Mouse (Mus musculus) retina, postnatal 7 days (tissue): ENCODE measurements around the gene Zfp697.
"Not testable (repeated sequence)": the region's sequence is repeated elsewhere in the genome, so short reads cannot be mapped to it uniquely, and the experiment has no call there.

Experiments
- DNase-seq: peaks from one replicate; pipeline ENCODE4 v3.0.0-alpha.2; 2012; ENCODE audit warnings: low read depth, low spot score

The Zfp697 gene

GRCm38 (mm10) chr3:98368776-98369175, 13.5 kb upstream of the Zfp697 start:
- DNase-seq: no peak

GRCm38 (mm10) chr3:98374062-98374719, 8.1 kb upstream of the Zfp697 start:
- no peak for DNase-seq

DNA sequence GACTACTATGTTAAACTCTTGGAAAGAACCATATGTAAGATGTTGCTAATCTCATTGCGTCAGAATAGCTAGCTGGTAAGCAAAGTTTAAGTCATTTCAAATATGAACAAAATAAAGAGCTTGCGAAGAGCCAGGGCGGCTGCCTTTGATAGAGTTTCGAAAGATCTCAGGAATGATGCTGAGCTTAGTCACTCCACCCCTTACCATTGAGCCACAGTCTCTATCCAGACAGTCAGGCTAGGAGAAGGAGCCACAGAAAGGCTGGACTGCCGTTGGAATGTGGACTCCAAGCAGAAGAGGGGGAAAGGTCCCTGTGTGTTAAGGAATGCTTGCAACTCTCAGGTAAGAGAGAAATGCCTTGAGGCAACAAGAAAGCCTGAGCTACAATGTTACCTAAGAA, 7.3 kb upstream of the Zfp697 start:
- no peak for DNase-seq

DNA sequence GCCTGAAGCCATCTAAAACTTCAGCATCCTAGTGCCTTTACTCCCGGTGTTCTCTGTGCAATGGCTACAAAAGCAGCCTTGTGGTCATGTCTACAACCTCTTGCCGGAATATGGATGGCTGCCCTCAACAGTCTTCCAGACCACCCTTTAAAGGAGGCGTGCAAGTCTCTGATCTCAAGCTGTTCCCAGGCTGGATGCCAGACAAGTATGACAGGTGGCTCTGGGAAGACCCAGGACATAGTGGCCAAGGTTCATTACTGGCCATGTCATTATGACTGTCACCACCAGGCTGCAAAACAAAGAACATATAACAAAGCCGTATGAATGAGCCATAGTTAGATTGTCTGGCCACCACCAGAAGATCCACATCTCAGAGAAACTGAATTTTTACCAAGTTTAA, 4.0 kb upstream of the Zfp697 start:
- no peak for DNase-seq

DNA sequence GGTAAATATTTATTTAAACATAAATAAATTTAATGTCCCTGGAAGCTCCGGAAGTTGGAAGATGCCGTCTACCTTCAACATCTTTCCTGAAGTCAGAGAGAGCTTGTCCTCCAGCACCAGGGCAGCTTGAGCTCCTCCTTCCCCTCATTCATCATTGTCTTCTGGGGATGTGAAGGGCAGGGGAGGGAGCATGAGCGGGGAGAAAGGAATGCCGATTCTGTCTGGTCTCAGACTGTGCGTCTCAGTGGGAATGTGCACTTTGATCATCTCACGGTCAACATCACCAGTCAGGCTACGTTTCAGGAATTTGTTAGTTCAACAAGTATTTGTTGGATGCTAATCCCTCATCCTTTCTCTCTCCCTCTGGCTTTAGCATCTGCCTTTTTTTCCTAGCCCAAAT, 3.0 kb upstream of the Zfp697 start:
- no peak for DNase-seq

GRCm38 (mm10) chr3:98381677-98382245, 500 bp upstream of the Zfp697 start:
- peak; percentile 4 for DNase-seq

DNA sequence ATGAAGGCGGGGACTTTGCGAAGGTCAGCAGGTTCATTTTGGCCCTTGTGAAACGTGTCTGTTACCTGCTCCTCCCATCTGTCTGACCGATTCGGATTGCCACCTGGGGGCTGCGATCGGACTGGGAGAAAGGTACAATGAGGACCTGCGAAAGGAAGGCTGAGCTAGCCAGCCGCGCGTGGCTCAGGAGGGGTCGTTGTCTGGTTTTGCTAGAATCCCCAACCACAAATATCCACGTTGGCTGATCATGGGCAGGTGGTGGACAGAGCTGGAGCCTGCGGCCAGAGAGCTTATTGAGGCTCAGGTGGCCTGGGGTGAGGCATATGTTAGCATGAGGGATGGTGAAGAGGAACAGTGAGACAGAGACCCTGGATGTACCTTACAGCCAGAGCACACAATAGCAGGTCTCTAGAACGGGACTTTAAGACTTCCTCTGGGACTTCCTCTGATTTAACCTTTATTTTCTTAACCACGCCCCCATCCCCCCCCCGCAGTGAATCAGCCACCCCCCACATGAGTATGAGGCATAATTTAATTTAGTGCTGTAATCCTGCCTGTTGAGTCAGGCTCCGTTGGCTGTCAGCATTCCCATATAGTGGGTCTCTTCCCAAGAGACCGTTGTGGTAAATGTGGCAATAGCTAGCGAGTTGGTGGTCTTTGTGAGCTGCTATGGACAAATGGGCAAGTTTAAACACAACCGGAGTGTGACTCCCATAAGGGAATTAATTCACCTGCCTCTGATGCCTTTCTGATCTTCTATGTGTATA, 946 bp downstream of the Zfp697 start:
- no peak for DNase-seq

DNA sequence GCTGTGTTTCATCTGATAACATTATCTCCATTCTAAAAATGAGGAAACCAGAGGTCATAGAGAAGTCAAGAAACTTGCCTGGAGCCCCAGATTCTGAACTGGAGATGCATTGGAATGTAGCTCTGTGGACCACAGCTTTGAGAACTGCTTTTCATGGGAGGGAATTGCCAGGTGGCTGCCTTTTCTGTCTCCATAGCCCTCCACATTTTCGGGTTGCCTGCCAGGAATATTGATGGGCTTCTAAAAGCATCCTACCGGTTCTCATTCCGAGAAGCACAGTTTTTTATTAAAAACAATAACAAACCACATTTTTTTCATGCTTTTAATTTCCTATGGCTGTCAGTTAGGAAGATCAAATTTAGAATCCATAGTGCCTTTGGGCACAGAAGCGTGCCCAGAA, 4.8 kb downstream of the Zfp697 start:
- DNase-seq: no peak

- no peak for DNase-seq
Observed at GRCm38 (mm10) chr3:98387756-98388155, 5.5 kb downstream of the Zfp697 start.

GRCm38 (mm10) chr3:98389305-98389704, 7.0 kb downstream of the Zfp697 start:
- DNase-seq: no peak

GRCm38 (mm10) chr3:98404268-98404895, 22.1 kb downstream of the Zfp697 start:
- DNase-seq: not testable (repeated sequence)

DNA sequence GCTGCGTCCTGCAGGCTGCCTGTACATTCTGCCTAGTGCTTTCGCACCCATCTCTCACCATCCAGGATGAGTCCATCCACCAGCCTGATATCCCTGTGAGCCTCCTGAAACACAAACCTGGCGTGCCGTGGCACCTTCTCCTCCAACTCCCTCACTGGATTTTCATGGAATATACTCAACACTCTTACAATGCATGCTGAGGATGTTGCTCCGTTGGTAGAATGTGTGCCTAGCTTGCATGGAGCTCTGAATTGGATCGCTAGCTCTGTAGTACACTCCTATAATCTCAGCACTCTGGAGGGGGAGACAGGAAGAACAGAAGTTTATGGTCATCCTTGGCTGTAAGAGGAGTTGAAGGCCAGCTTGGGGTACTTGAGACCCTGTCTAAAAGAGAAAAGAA, 23.6 kb downstream of the Zfp697 start:
- DNase-seq: not testable (repeated sequence)

DNA sequence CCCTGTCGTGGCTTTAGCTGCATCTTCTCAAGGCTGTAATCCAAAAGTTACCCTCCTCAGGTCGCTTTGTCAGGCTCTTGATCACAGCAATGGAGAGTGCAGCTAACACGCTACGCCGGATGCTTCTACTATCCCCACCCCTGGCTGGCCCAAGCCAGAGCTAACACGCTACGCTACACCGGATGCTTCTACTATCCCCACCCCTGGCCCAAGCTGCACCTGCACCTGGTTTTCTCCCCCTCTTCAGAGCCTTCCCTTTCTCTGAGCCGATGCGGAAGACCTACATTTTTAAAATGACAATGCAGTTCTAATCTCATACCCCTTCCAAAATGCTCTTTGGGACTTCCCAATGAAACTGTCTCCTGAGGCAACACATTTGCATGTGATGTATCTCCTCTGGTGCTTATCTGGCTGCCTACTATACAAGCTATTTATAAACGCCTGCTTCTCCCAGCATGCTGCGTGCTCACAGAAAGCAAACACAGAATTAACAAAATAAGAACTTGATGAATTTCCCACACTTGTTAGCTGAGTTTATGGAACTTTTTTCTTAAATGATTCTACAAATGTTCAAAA, 24.4 kb downstream of the Zfp697 start:
- not testable (repeated sequence) for DNase-seq

DNA sequence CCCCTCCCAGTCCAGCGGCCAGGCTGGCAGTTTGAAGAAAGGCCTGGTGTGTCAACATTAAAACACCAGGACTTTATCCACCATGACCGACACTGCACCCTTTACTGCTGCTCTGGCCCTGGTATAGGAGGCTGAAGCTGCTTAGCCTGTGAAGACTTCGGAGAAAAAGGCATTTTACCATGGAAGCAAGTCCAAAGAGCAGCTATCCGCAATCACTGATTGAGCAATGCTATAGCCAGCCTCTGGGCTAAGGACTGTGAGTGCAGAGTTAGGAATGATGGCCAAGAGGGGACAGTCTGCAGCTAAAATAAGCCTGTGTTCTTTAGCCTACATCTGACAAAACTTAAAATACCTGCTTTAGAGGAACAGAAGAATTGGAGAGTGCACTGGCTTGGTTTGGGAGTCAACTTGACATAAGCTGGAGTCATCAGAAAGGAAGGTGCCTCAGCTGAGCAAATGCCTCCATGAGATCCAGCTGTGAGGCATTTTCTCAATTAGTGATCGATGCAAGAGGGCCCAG, 25.1 kb downstream of the Zfp697 start:
- DNase-seq: not testable (repeated sequence)

- not testable (repeated sequence) for DNase-seq
Observed at GRCm38 (mm10) chr3:98410619-98411580, 28.6 kb downstream of the Zfp697 start.

DNA sequence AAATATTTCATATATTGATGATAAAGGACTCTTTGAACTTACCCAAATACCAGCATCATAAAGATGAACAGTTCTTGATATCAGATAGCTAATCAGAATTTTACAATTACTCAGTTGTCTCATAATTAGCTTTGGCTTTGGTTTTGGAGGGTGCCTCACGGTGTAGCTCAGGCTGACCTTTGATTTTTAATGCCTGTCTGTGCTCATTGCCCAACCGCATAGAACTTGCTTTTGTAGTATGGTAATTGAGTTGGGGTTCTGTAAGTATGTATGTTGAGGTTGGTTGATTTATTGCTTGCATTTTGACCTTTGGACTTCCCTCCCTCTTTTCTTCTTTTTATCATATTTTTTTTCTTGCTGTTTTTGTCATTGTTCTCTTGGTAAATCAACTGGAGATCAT, 31.5 kb downstream of the Zfp697 start:
- DNase-seq: no peak

DNA sequence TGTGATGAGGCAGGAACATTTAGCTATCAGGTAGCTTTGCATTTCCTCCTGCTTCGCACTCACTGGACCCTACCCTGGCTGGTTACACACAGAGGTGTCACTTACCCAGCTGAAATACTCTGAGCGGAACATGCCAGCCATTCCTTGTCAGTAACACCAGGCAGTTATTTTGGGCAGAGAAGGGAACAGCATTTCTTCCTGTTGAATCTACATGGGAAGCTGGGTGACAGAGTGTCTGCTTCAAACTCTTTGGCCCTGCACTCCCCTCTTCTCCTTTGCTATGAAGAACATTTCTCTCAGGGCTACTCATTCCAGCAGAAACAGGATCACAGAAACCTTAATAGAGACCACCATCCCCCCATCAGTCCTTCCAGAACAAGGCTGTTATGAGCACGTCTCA, 32.0 kb downstream of the Zfp697 start:
- no peak for DNase-seq

DNA sequence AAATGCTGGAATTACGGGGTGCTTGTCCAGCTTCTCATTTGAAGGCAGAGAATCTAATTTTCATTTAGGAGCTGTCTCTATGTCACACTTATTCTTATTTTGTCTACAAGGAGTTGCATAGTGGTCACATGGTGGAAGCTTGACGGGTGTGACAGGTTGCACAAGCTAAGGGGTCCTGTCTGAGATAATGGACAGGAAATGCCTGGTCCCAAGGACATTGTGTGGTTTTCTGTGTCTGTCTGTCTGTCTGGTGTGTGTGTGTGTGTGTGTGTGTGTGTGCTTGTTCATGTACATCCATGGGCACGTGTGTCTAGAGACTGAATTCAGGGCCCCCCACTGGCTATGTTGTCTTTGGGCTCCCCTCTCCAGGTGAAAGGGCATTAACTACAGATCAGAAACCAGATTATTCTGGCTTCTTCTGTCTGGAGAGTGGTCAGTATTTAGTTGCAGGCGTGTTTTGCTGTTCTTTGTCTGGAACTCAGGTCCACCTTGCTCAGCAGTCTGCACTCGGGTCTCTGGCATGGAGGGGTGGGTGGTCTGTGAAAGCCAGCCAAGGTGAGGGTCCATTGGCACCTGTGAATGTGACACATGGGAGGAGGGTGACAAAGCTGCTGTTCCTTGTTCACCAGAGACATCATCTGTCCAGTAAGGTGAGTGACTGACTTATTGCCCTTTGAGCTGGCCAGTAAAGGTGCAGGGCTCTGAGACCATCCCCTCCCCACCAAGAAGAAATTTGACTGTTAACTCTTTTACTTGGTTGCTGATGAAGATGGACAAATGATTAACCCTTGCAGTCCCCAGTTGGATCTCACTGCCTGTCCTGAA, 34.4 kb downstream of the Zfp697 start:
- no peak for DNase-seq

DNA sequence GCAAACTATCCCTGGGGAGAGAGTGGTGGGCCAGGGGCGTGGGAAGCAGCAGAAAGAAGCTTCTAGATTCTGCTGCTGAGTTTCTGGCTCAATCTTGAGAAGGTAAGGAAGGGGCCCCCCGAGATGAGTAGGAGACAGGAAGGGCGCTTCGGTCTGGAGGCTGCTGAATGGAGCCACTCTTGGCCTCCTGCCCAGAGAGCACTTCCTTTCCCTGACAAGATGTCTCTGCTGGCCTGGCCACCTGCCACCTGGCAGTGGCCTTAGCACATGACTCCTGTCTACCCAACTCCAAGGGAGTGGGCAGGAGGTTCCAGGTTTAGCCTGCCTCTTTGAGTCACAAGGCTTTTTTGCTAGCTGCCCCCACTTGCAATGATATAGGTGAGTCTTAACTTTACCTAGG, 35.1 kb downstream of the Zfp697 start:
- no peak for DNase-seq
